Mouse (Mus musculus): Measurements from ENCODE around the gene Slc25a13.

Slc25a13 gene

DNA sequence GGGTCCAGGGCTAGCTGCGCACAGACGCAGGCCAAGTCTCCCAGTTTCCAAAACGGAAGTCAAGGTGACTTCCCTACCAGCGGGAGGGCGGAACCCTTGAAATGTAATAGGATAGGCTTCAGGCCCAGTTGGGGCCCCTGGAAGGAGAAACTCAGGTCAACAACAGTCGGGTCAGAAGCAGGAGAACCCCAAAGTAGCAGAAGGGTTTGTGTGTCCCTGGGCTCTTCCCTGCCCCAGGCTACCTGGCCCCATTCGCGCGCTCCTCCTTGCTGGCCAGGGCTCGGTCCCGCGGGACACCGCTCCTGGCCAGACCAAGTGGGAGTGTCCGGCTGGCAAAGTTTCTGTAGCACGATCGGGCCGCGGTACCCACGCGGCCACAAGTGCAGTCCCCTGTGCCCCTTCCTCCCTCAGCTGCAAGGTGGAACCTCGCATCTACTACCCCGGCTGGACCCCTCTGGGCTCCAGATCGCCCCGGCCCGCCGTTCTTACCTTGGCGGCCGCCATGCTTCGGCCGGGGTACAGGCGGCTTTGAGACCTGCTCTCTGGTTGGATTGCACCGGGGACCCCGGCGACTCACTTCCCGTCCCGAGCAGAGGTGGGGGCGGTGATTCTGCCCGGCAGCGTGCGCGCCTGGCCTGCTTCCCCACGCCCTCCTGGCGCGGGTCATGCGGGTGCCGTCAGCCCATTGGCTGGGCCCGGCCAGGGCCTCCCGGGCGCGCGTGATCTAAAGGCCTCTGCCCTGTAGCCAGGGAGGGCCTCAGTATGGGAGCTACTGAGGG is at the start of gene Slc25a13:
Gene Slc25a13 (minus strand): TSS at position 667 of the 779 bp plus-strand sequence.
- peak; percentile 69 for DNase-seq (ENCODE audit: low read depth, low spot score)

- DNase-seq (ENCODE audit: low read depth, low spot score): no peak
Measured at GRCm38 (mm10) chr6:6265761-6266160, 48.8 kb upstream of the Slc25a13 start.

GRCm38 (mm10) chr6:6263293-6263911 is 46.4 kb upstream of the Slc25a13 start:
- DNase-seq (ENCODE audit: low read depth, low spot score): no peak

GRCm38 (mm10) chr6:6260917-6261316 is 43.9 kb upstream of the Slc25a13 start:
- DNase-seq (ENCODE audit: low read depth, low spot score): no peak

- DNase-seq (ENCODE audit: low read depth, low spot score): no peak
Measured at GRCm38 (mm10) chr6:6248500-6248899, 31.5 kb upstream of the Slc25a13 start.

DNA sequence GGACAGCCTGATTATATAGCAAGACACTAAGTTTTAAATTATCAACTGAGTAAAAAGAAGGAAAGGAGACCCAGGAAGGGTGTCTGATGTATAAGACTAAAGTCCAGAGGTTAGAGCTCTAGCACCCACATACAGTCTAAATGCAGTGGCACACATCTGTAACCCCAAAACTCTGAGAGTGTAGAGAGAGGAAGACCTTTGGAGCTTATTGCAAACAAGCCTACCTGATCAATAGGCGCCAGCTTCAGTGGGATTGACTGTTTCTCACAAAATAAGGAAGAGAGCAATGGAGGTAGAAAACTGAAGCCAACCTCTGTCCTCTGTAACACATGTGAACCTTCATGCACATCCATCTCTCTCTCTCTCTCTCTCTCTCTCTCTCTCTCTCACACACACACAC is 26.9 kb upstream of the Slc25a13 start:
- DNase-seq (ENCODE audit: low read depth, low spot score): no peak

GRCm38 (mm10) chr6:6242114-6242513 is 25.1 kb upstream of the Slc25a13 start:
- DNase-seq (ENCODE audit: low read depth, low spot score): no peak

DNA sequence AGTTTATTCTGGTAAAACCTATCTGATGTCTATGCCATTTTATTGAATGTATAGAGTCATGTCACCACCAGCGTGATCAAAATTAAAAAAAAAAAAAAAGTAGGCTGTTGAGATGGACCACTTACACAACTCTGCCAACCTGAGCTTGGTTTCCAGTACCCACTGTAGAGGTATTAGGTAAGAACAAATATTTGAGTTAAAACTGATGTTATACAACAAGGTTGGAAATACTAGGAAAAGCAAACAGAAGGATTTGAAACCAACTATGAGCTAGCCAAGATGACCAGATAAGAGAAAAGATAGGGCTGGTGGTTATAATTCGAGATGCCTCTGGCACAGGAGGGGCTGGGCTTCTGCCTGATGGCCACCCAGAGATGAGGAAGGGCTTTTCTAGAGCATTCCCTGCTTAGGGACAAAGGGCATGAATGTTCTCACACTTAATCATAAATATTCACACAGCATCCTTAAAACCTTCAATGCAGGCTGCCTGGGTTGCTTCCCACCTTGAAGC is 19.9 kb upstream of the Slc25a13 start:
- no peak for DNase-seq (ENCODE audit: low read depth, low spot score)

- DNase-seq (ENCODE audit: low read depth, low spot score): no peak
Measured at GRCm38 (mm10) chr6:6230262-6230661, 13.3 kb upstream of the Slc25a13 start.

DNA sequence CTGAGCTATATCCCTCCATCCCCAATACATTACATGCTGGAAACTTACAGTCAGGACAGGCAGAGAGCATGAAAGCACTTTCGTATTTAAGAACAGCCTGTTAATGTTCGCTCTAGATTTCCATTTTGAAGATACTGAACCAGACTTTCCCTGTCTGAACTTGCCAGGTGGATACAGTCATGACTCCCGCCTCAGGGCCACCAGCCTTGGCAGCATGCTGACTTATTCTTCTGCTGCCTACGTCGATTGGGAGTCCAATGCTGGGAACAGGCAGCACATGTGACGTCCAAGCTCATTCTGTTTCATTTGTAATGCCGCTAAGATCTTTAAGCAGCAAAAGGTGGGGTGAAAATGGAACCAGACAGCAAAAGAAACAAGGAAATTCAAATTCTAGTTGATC is 5.7 kb upstream of the Slc25a13 start:
- DNase-seq (ENCODE audit: low read depth, low spot score): no peak

DNA sequence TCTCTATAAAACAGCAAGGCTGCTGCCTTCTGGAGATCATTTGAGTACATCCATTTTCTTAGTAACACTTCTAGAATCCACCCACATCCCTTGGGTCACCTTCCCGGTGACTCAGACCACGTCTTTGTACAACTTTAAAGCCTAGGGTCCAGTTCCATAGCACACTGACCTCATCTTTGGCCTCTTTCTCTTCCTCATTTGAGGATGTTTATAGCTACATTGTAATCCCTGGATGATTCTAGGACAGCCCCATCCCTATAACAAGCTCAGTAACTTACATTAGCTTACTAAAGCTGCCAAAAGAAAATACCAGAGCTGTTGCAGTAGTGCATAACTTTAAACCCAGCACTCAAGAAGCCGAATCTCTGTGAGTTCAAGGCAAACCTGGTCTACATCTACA is 3.6 kb upstream of the Slc25a13 start:
- no peak for DNase-seq (ENCODE audit: low read depth, low spot score)

DNA sequence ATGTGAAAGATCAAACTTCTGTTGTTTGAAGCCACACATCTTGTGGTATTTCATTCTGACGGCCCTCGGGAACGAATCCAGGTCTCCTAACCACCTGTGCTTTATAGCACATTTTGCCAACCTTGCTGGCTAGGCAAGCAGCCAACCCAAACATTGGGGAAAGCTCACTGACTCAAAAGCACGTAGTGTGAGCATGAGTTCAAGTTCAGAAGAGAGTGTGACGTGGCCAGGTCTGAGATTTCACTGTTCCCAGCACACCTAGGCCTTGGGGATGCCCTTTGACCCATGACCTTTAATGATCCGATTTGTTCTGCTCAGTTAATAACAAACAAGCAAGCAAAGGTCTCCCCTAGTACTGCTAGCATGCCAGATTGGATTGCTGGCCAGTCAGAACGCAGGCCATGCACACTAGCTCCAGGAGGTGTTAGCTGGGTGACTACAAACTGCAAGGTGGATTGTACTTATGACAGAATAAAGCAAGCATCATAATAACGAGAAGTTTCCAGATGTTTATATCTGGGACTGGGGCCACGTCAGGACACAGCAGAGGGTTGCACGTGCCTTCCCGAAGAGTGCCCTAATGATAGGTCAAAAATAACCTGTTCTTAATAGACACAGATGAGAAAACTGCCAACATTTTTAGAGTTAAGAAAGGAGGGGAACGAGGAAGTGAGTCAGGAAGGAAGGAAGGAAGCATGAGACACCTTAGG is 2.8 kb upstream of the Slc25a13 start:
- DNase-seq (ENCODE audit: low read depth, low spot score): no peak

DNA sequence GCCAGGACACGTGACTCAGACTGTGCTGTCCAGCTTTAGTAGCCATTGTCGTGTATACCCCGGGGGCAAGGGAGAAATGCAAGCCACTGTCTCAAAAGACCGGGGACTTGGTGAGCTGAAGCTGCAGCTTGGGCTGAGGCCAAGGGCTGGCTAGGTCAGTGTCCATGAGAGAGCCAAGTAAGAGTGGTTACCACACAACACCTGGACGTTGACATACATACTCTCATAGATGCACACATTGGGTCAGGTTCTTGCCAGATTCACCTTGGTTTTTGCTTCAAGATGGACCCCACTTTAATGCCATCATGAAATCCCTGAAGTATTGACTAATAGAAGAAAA is 283 bp upstream of the Slc25a13 start:
- DNase-seq (ENCODE audit: low read depth, low spot score): no peak

- DNase-seq (ENCODE audit: low read depth, low spot score): no peak
Measured at GRCm38 (mm10) chr6:6216120-6216506, 860 bp downstream of the Slc25a13 start.

DNA sequence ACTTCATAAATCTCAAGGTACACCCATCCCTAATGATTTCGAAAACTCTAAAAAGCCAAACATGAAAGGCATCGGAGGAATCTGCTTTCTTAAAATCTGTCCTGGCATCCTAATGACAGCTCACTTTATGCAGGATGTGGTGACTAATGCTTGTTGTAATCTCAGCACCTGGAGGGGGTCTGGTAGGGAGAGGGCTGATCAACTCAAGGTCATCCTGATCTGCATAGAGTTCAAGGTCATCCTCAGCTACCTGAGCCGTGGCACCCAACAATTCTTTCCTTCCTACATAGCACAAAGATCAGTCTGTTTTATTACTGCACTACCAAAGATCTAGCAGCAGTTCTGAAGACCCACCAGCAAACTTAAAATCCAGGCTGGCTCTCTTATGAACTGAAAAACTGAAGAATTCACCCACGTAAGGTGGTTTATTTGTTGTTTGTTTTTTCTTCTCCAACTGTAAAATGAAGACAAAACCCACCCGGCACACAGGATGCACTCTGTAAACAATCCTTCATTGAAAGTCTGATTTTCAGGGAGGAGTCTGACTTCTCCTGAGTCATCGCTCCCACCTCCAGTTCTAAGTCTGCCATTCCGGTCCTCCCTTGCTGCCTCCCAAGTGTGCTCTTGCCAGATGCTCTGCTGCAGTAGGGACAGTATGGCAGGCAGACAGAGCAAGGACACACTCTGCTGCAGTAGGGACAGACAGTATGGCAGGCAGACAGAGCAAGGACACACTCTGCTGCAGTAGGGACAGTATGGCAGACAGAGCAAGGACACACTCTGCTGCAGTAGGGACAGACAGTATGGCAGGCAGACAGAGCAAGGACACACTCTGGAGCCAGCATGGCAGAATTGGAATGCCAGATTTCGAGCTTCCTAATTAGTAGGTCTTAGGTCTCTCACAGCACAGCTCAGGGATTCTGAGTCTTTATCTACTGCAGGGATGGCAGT is 4.3 kb downstream of the Slc25a13 start:
- DNase-seq (ENCODE audit: low read depth, low spot score): no peak

GRCm38 (mm10) chr6:6211958-6212357 is 5.0 kb downstream of the Slc25a13 start:
- no peak for DNase-seq (ENCODE audit: low read depth, low spot score)

DNA sequence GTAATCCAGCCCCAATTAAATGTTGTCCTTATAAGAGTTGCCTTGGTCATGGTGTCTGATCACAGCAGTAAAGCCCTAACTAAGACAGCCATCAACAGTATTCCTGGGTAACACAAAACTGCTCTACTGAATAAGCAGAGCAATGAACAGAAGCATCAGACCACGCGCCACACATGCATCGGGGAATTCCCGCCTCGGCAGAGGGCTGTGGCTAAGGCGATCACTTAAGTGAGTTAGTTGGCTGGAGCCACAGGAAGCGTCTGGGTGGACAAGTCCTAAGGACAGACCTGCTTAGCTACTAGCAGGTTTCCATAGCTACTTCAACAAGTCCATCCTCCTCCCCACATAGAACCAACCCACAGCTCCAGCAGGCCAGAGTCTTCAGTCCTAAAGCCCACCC is 6.3 kb downstream of the Slc25a13 start:
- no peak for DNase-seq (ENCODE audit: low read depth, low spot score)

- DNase-seq (ENCODE audit: low read depth, low spot score): no peak
Measured at GRCm38 (mm10) chr6:6208351-6209059, 8.5 kb downstream of the Slc25a13 start.

DNA sequence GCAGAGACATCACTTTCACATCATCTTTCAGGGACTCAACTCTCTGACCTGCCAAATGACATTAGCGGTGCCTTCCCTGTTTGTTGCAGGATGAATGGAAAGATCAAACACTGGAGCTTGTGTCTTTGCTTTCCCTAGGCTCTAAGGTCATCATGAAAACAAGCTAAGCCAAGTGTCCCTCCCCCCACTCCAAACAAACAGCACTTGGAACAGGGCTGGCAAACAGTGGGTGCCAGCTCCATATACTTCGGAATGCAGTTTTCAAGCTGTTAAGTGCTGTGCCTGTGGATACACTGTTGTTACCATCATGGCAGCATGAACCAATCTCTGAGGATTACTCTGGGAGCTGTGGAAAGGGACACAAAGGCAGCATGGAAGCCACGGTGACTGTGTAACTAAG is 9.1 kb downstream of the Slc25a13 start:
- no peak for DNase-seq (ENCODE audit: low read depth, low spot score)

DNA sequence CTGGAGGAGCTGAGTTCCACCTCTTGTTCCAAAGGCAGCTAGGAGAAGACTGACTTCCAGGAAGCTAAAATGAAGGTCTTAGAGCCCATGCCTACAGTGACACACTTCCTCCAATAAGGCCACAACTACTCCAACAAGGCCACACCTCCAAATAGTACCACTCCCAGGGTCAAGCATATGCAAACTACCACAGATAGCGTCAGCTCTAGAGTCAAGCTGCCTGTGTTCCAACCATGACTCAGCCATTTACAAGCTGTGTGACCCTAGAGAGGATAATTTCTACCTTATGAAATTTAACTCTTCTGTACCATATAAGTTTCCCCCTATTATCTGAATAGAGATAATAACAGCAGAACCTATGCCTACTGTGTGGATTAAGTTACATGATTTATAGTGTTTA is 9.6 kb downstream of the Slc25a13 start:
- no peak for DNase-seq (ENCODE audit: low read depth, low spot score)
